ENCODE assay signal across 8 mouse cellular contexts in the genomic region with DNA sequence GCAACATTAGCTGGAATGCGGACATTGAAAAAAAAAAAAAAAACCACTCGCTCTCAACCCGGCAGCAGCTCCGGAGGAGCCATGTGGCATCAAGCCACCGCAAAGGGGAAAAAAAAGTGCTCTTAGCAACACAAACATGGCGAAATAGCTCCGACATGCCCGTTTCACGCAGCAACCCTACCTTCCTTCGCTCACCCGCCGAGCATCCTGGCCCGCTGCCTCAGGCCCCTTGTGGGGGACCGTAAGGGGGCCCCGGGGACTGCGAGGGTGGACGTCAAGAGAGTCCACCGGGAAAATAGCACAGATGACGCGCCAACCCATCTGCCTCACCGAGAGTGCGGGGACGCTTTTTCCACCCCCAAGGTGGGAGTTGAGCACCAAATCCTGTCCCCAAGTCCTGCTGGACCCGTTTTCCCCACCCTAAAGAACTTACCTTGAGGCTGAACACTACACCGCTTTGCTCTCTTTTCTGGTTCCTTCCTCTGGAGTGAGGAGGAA.
DNase-seq lines count a peak whose midpoint lies in the region; ATAC-seq and TF ChIP-seq lines count a peak whose summit lies in the region.

No protein-coding gene starts in this region.

- TF ChIP-seq CTCF in lung, adult 2 months (IDR thresholded peaks at IDR 0.05; ENCODE audit: insufficient read depth, low read length), result no peak

- H3K9ac ChIP-seq in heart, embryonic 12.5 days, result peak overlapping the region; percentile 58
- H3K9ac ChIP-seq in kidney, embryonic 15.5 days, result peak overlapping the region; percentile 16; the same call in 1 of the 2 replicates
- peak overlapping the region; percentile 50 for H3K9ac ChIP-seq in neural tube, embryonic 15.5 days (replicated peaks)

- TF ChIP-seq POLR2A in lung, adult 2 months (IDR thresholded peaks at IDR 0.05; ENCODE audit: borderline replicate concordance, extremely low read depth, low read depth, low read length), result peak; percentile 28; the same call in 1 of the 2 replicates

- ATAC-seq in heart, embryonic 12.5 days (ENCODE audit: insufficient number of reproducible peaks, low FRiP score), result no peak
- ATAC-seq in kidney, embryonic 15.5 days (replicated peaks; ENCODE audit: low FRiP score), result no peak
- ATAC-seq in neural tube, embryonic 15.5 days (ENCODE audit: low FRiP score), result peak; percentile 4; the same call in 1 of the 2 replicates

- H3K27me3 ChIP-seq in embryonic facial prominence, embryonic 10.5 days (replicated peaks; ENCODE audit: low read depth, poor library complexity, severe bottlenecking), result peaks cover 93% of the 10 kb centered on the region
- peaks cover 56% of the 10 kb centered on the region for H3K27me3 ChIP-seq in heart, embryonic 12.5 days (replicated peaks)
- H3K27me3 ChIP-seq in kidney, embryonic 15.5 days, result peaks cover 96% of the 10 kb centered on the region
- H3K27me3 ChIP-seq in neural tube, embryonic 15.5 days (replicated peaks), result peaks cover 26% of the 10 kb centered on the region

- H3K4me3 ChIP-seq in embryonic facial prominence, embryonic 10.5 days, result peak overlapping the region; percentile 86
- peak overlapping the region; percentile 70 for H3K4me3 ChIP-seq in heart, embryonic 12.5 days
- H3K4me3 ChIP-seq in kidney, embryonic 15.5 days (replicated peaks), result peak overlapping the region; percentile 64
- peak overlapping the region; percentile 90 for H3K4me3 ChIP-seq in lung, adult 2 months (replicated peaks; ENCODE audit: extremely low read depth, low read depth, low read length)
- H3K4me3 ChIP-seq in neural tube, embryonic 15.5 days (replicated peaks), result peak overlapping the region; percentile 92

- H3K27ac ChIP-seq in embryonic facial prominence, embryonic 10.5 days (replicated peaks), result peak overlapping the region; percentile 24; the same call in 1 of the 2 replicates
- no peak overlapping the region for H3K27ac ChIP-seq in heart, embryonic 12.5 days (ENCODE audit: poor library complexity, severe bottlenecking)
- H3K27ac ChIP-seq in kidney, embryonic 15.5 days, result no peak overlapping the region
- 0 out of 2 replicates have a peak overlapping the region, but pooled peaks have one; percentile 28 for H3K27ac ChIP-seq in neural tube, embryonic 15.5 days (replicated peaks)

- H3K4me2 ChIP-seq in heart, embryonic 12.5 days, result peak overlapping the region; percentile 98
- peak overlapping the region; percentile 100 for H3K4me2 ChIP-seq in kidney, embryonic 15.5 days
- peak overlapping the region; percentile 99 for H3K4me2 ChIP-seq in neural tube, embryonic 15.5 days

- WGBS in embryonic facial prominence, embryonic 10.5 days, result under 1% methylated on average over 25 of the region's 25 CpGs
- WGBS in heart, embryonic 12.5 days, result under 1% methylated on average over 25 of the region's 25 CpGs
- WGBS in kidney, embryonic 15.5 days, result 0% methylated on average over 25 of the region's 25 CpGs
- WGBS in lung, adult 2 months, result 1% methylated on average over 25 of the region's 25 CpGs
- 0% methylated on average over 23 of the region's 25 CpGs for WGBS in neural tube, embryonic 15.5 days

- no peaks in the 10 kb centered on the region for H3K36me3 ChIP-seq in embryonic facial prominence, embryonic 10.5 days (replicated peaks)
- H3K36me3 ChIP-seq in heart, embryonic 12.5 days, result no peaks in the 10 kb centered on the region
- no peaks in the 10 kb centered on the region for H3K36me3 ChIP-seq in kidney, embryonic 15.5 days
- no peaks in the 10 kb centered on the region for H3K36me3 ChIP-seq in neural tube, embryonic 15.5 days

- no peaks in the 10 kb centered on the region for H3K9me3 ChIP-seq in embryonic facial prominence, embryonic 10.5 days
- H3K9me3 ChIP-seq in heart, embryonic 12.5 days (replicated peaks), result no peaks in the 10 kb centered on the region
- no peaks in the 10 kb centered on the region for H3K9me3 ChIP-seq in kidney, embryonic 15.5 days (replicated peaks)
- no peaks in the 10 kb centered on the region for H3K9me3 ChIP-seq in neural tube, embryonic 15.5 days (replicated peaks)

- peaks cover 51% of the 10 kb centered on the region for H3K4me1 ChIP-seq in embryonic facial prominence, embryonic 10.5 days
- H3K4me1 ChIP-seq in heart, embryonic 12.5 days (replicated peaks), result peaks cover 10% of the 10 kb centered on the region
- peaks cover 43% of the 10 kb centered on the region for H3K4me1 ChIP-seq in kidney, embryonic 15.5 days
- H3K4me1 ChIP-seq in lung, adult 2 months (ENCODE audit: control insufficient read depth, insufficient read depth, low read length), result peaks cover 15% of the 10 kb centered on the region
- H3K4me1 ChIP-seq in neural tube, embryonic 15.5 days, result peaks cover 50% of the 10 kb centered on the region

- peak; percentile 72 for DNase-seq in 3134 (ENCODE audit: extremely low read depth, insufficient read length, low spot score)
- DNase-seq in MN1 (ENCODE audit: low spot score), result peak; percentile 83
- peak; percentile 63 for DNase-seq in embryonic facial prominence, embryonic 10.5 days (ENCODE audit: low spot score)
- peak; percentile 73 for DNase-seq in lung, adult 2 months
- peak; percentile 49 to 73 for DNase-seq in urinary bladder, postnatal 36 days (ENCODE audit: low spot score in 2 of 2)

Comparison
In these comparisons a context has a peak if more than half of its experiments do, and no peak if none do; other contexts are left out.
1. H3K27ac ChIP-seq: peak in embryonic facial prominence, embryonic 10.5 days (single experiment) and neural tube, embryonic 15.5 days (single experiment); none in heart, embryonic 12.5 days (single experiment) and kidney, embryonic 15.5 days (single experiment).
2. Peak in every context shown above with its lines, with median percentiles within 50 percentile points of each other: DNase-seq, H3K4me3 ChIP-seq, H3K4me2 ChIP-seq and H3K9ac ChIP-seq.